ENCODE assay signal across 9 mouse cellular contexts in genomic region chr17:12163403-12163802, GRCm38 (mm10). TPM values are rescaled to one million over a fixed set of nuclear protein-coding genes. Genes with fewer than 3 reads are reported as not detected.
DNase-seq lines count a peak whose midpoint lies in the region; ATAC-seq lines count a peak whose summit lies in the region.
"Had no signal": no experiment of that assay in that cellular context is flagged by ENCODE, and none has a peak within 500 bp of the region (broad histone marks: within the 10 kb centered on the region; RNA-seq: fewer than 3 reads in every experiment).

No protein-coding gene starts in this region.

- no peak overlapping the region for H3K4me3 ChIP-seq in kidney, embryonic 16.5 days (ENCODE audit: low read length)
- H3K4me3 ChIP-seq in stomach, embryonic 16.5 days (replicated peaks; ENCODE audit: low read length): no peak overlapping the region

- no peak overlapping the region for H3K4me2 ChIP-seq in kidney, embryonic 16.5 days (replicated peaks; ENCODE audit: low read depth, low read length)
- H3K4me2 ChIP-seq in stomach, embryonic 16.5 days (ENCODE audit: low read depth, low read length): no peak overlapping the region

- no peak overlapping the region for H3K9ac ChIP-seq in kidney, embryonic 16.5 days (replicated peaks; ENCODE audit: low read length)
- H3K9ac ChIP-seq in stomach, embryonic 16.5 days (ENCODE audit: low read length): no peak overlapping the region

- H3K27ac ChIP-seq in kidney, embryonic 16.5 days (ENCODE audit: low read length): no peak overlapping the region
- H3K27ac ChIP-seq in stomach, embryonic 16.5 days (ENCODE audit: low read length): no peak overlapping the region

- no peaks in the 10 kb centered on the region for H3K27me3 ChIP-seq in kidney, embryonic 16.5 days (ENCODE audit: insufficient read depth, low read length)
- no peaks in the 10 kb centered on the region for H3K27me3 ChIP-seq in stomach, embryonic 16.5 days (ENCODE audit: control insufficient read depth, insufficient read depth, low read length)

- peak; percentile 16 for DNase-seq in embryo, embryonic 10.5 days (ENCODE audit: low spot score)
- no peak for DNase-seq in embryo, embryonic 9.5 days (ENCODE audit: extremely low spot score)
- no peak for DNase-seq in kidney, adult 11 months
- DNase-seq in retina, postnatal 1 day: peak; percentile 23
- no peak for DNase-seq in retina, embryonic 14.5 days (ENCODE audit: low spot score)
- no peak for DNase-seq in ovary, postnatal 10 days (ENCODE audit: low spot score)
- DNase-seq: cerebellum, adult 11 months had no signal

- H3K4me1 ChIP-seq in kidney, embryonic 16.5 days (ENCODE audit: insufficient read depth, low read length): peaks cover 23% of the 10 kb centered on the region
- peaks cover 13% of the 10 kb centered on the region for H3K4me1 ChIP-seq in stomach, embryonic 16.5 days (ENCODE audit: control insufficient read depth, insufficient read depth, low read length)

- WGBS in kidney, embryonic 16.5 days: 52% methylated on average over 13 of the region's 13 CpGs
- WGBS in stomach, embryonic 16.5 days: 40% methylated on average over 13 of the region's 13 CpGs

- no peaks in the 10 kb centered on the region for H3K9me3 ChIP-seq in kidney, embryonic 16.5 days (ENCODE audit: low read length)
- H3K9me3 ChIP-seq in stomach, embryonic 16.5 days (replicated peaks; ENCODE audit: control insufficient read depth, low read length): no peaks in the 10 kb centered on the region

- ATAC-seq in kidney, embryonic 16.5 days (ENCODE audit: low FRiP score, low TSS enrichment): peak; percentile 60
- ATAC-seq in stomach, embryonic 16.5 days (ENCODE audit: insufficient read depth, low FRiP score): peak; percentile 31; the same call in 1 of the 2 replicates

- no peaks in the 10 kb centered on the region for H3K36me3 ChIP-seq in kidney, embryonic 16.5 days (ENCODE audit: insufficient read depth, low read length)
- no peaks in the 10 kb centered on the region for H3K36me3 ChIP-seq in stomach, embryonic 16.5 days (ENCODE audit: control insufficient read depth, insufficient read depth, low read length)

RNA-seq across cellular contexts. Expression of gene Agpat4, which starts 44.9 kb away (rescaled TPM):
- 38.3 and 39.8 TPM in 2 replicates for polyA plus RNA-seq in kidney, embryonic 16.5 days (2015; fragmentation: Nextera tagmentation; extraction: Ambion mirVana)
- polyA plus RNA-seq in stomach, embryonic 16.5 days (2015; fragmentation: Nextera tagmentation; extraction: Ambion mirVana): 34.5 and 36.8 TPM in 2 replicates

Comparison
In these comparisons a context has a peak if more than half of its experiments do, and no peak if none do; other contexts are left out.
1. DNase-seq: peak in embryo, embryonic 10.5 days (single experiment) and retina, postnatal 1 day (single experiment); none in embryo, embryonic 9.5 days (single experiment), kidney, adult 11 months (single experiment), retina, embryonic 14.5 days (single experiment) and ovary, postnatal 10 days (single experiment).